Mouse (Mus musculus) thymus, postnatal 0 days (tissue): Measurements from ENCODE around the gene Malsu1. TPM values are rescaled to one million over a fixed set of nuclear protein-coding genes. Genes with fewer than 3 reads are reported as not detected.

ENCODE experiments used
- DNase-seq: peaks from one replicate; pipeline ENCODE4 v3.0.0-alpha.2; 2015; ENCODE audit warnings: low spot score
- polyA plus RNA-seq: library from polyadenylated mRNA; unstranded; fragments of >200 nt; fragmentation: Nextera tagmentation; extraction: Ambion mirVana; gene quantifications from 2 replicates; pipeline ENCODE4 v1.2.1, GENCODE M21; 2015

Malsu1 gene
- polyA plus RNA-seq, 1 experiment from 2014 or later: 115 TPM

GRCm38 (mm10) chr6:49068361-49068760 lies 5.2 kb upstream of the Malsu1 start:
- DNase-seq: no peak

- DNase-seq: peak; percentile 42
Observed at GRCm38 (mm10) chr6:49074117-49074490, 509 bp downstream of the Malsu1 start.

GRCm38 (mm10) chr6:49077894-49078293 lies 4.3 kb downstream of the Malsu1 start:
- DNase-seq: no peak

- DNase-seq: no peak
Observed at GRCm38 (mm10) chr6:49079313-49079712, 5.7 kb downstream of the Malsu1 start.

- DNase-seq: no peak
Observed at GRCm38 (mm10) chr6:49083008-49083407, 9.4 kb downstream of the Malsu1 start.

- DNase-seq: no peak
Observed at GRCm38 (mm10) chr6:49094968-49095367, 21.4 kb downstream of the Malsu1 start.

- DNase-seq: no peak
Observed at GRCm38 (mm10) chr6:49096421-49096820, 22.8 kb downstream of the Malsu1 start.

- no peak for DNase-seq
Observed at GRCm38 (mm10) chr6:49096933-49097461, 23.4 kb downstream of the Malsu1 start.

GRCm38 (mm10) chr6:49097596-49098110 lies 24.1 kb downstream of the Malsu1 start:
- no peak for DNase-seq

- DNase-seq: no peak
Observed at GRCm38 (mm10) chr6:49099086-49099485, 25.5 kb downstream of the Malsu1 start.

GRCm38 (mm10) chr6:49106746-49107500 lies 33.3 kb downstream of the Malsu1 start:
- DNase-seq: no peak

GRCm38 (mm10) chr6:49109196-49109595 lies 35.6 kb downstream of the Malsu1 start:
- no peak for DNase-seq

- DNase-seq: no peak
Observed at GRCm38 (mm10) chr6:49113895-49114294, 40.3 kb downstream of the Malsu1 start.

- no peak for DNase-seq
Observed at GRCm38 (mm10) chr6:49114457-49114856, 40.9 kb downstream of the Malsu1 start.

- no peak for DNase-seq
Observed at GRCm38 (mm10) chr6:49115550-49115949, 42.0 kb downstream of the Malsu1 start.

- no peak for DNase-seq
Observed at GRCm38 (mm10) chr6:49116241-49116640, 42.6 kb downstream of the Malsu1 start.

GRCm38 (mm10) chr6:49118446-49118845 lies 44.9 kb downstream of the Malsu1 start:
- no peak for DNase-seq

- DNase-seq: peak; percentile 80
Observed at GRCm38 (mm10) chr6:49119462-49120135, 46.0 kb downstream of the Malsu1 start.

GRCm38 (mm10) chr6:49120370-49120769 lies 46.8 kb downstream of the Malsu1 start:
- peak; percentile 30 for DNase-seq

GRCm38 (mm10) chr6:49130328-49130727 lies 56.7 kb downstream of the Malsu1 start:
- DNase-seq: no peak

GRCm38 (mm10) chr6:49131855-49132254 lies 58.3 kb downstream of the Malsu1 start:
- DNase-seq: no peak

- no peak for DNase-seq
Observed at GRCm38 (mm10) chr6:49132352-49133090, 58.9 kb downstream of the Malsu1 start.
